Mouse (Mus musculus) myocyte (in vitro differentiated cells): ENCODE results near the gene Gpr156. TPM values are rescaled to one million over a fixed set of nuclear protein-coding genes. Genes with fewer than 3 reads are reported as not detected.
"Not testable (repeated sequence)": the region's sequence is repeated elsewhere in the genome, so short reads cannot be mapped to it uniquely, and the experiment has no call there.

ENCODE experiments used
- H3K27me3 ChIP-seq: one replicate; pipeline ENCODE4 v1.6.1; 2011; ENCODE audit not compliant: control insufficient read depth, insufficient read depth, insufficient read length
- H3K36me3 ChIP-seq: one replicate; pipeline ENCODE4 v1.6.1; 2011; ENCODE audit not compliant: control insufficient read depth, insufficient read depth
- H3K4me2 ChIP-seq: one replicate; pipeline ENCODE4 v1.6.1; 2011; ENCODE audit warnings: low read depth, control low read depth
- H3K4me3 ChIP-seq: one replicate; pipeline ENCODE4 v1.5.1; 2011; ENCODE audit warnings: mild to moderate bottlenecking, control low read depth, moderate library complexity
- H3K79me2 ChIP-seq: one replicate; pipeline ENCODE4 v1.6.1; 2011; ENCODE audit not compliant: control insufficient read depth, insufficient read depth
- H3ac ChIP-seq: one replicate; pipeline ENCODE4 v1.6.1; 2011; ENCODE audit not compliant: control insufficient read depth, insufficient read length
- CEBPB ChIP-seq: IDR thresholded peaks from 2 replicates; pipeline ENCODE4 v1.6.1; 2011; ENCODE audit warnings: mild to moderate bottlenecking, moderate library complexity; ENCODE audit not compliant: poor library complexity, insufficient read depth, severe bottlenecking
- E2F4 ChIP-seq: IDR thresholded peaks from one replicate; pipeline ENCODE4 v1.6.1; 2011; ENCODE audit warnings: mild to moderate bottlenecking, control low read depth, moderate library complexity; ENCODE audit not compliant: insufficient read depth
- MAX ChIP-seq: IDR thresholded peaks from one replicate; pipeline ENCODE4 v1.6.1; 2011; ENCODE audit warnings: low read depth, mild to moderate bottlenecking, control low read depth
- MYOD1 ChIP-seq, 3 experiments: IDR thresholded peaks; one replicate each; pipeline ENCODE4 v1.6.1; 2011; ENCODE audit warnings: control low read depth in 2 of 3, low read depth in 2 of 3, mild to moderate bottlenecking in 2 of 3, moderate library complexity in 1 of 3; ENCODE audit not compliant: insufficient read length in 2 of 3, control insufficient read depth in 1 of 3
- MYOG ChIP-seq, 3 experiments: IDR thresholded peaks; one replicate each; pipeline ENCODE4 v1.6.1; 2011; ENCODE audit warnings: control low read depth in 2 of 3, low read depth in 2 of 3, mild to moderate bottlenecking in 2 of 3; ENCODE audit not compliant: insufficient read length in 2 of 3, control insufficient read depth in 1 of 3, insufficient read depth in 1 of 3
- POLR2A ChIP-seq: IDR thresholded peaks from one replicate; pipeline ENCODE4 v1.6.1; 2011; ENCODE audit warnings: low read depth, mild to moderate bottlenecking, control low read depth, moderate library complexity; ENCODE audit not compliant: insufficient read length
- POLR2AphosphoS2 ChIP-seq: IDR thresholded peaks from one replicate; pipeline ENCODE4 v1.6.1; 2011; ENCODE audit warnings: low read depth, control low read depth; ENCODE audit not compliant: insufficient read length
- REST ChIP-seq: IDR thresholded peaks from one replicate; pipeline ENCODE4 v1.6.1; 2011; ENCODE audit warnings: mild to moderate bottlenecking, control low read depth, moderate library complexity; ENCODE audit not compliant: insufficient read depth, insufficient read length
- SRF ChIP-seq: IDR thresholded peaks from one replicate; pipeline ENCODE4 v1.6.1; 2011; ENCODE audit warnings: low read depth; ENCODE audit not compliant: control insufficient read depth, insufficient read length
- TCF12 ChIP-seq: IDR thresholded peaks from one replicate; pipeline ENCODE4 v1.6.1; 2011; ENCODE audit warnings: mild to moderate bottlenecking, control low read depth; ENCODE audit not compliant: poor library complexity, insufficient read depth, severe bottlenecking
- TCF3 ChIP-seq: IDR thresholded peaks from one replicate; pipeline ENCODE4 v1.6.1; 2011; ENCODE audit warnings: low read depth, control low read depth; ENCODE audit not compliant: insufficient read length
- USF1 ChIP-seq: IDR thresholded peaks from one replicate; pipeline ENCODE4 v1.6.1; 2011; ENCODE audit warnings: low read depth, mild to moderate bottlenecking, control low read depth, moderate library complexity
- polyA plus RNA-seq: library from polyadenylated mRNA; unstranded; fragments of >200 nt; fragmentation: generic; extraction: Trizol; gene quantifications from one replicate; pipeline ENCODE4 v1.2.1, GENCODE M21; 2012; ENCODE audit warnings: missing spikeins

Gpr156 gene
- polyA plus RNA-seq, 1 experiment: 0.06 TPM

DNA sequence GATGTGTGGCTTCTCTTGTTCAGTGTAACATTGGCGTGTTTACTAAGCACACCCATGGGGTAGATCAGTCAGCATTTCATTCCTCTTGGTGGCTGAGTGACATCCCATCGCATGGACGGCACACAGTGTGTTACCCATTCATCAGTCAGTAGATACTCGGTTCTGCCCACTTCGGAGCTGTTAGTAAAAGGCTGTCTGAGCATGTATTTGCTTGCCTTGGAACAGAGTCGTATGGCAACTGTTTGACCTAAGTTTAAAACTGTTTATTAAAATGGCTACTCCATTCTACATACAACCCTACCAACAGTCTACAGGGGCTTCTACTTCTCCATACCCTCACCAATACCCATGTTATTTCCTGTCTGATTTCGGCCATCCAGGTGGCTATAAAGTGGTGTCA, 50.6 kb downstream of the Gpr156 start:
- no peaks in the 10 kb centered on the region for H3K36me3 ChIP-seq
- TF ChIP-seq MAX (no peak), SRF (no peak), POLR2AphosphoS2 (no peak), MYOD1 (IDR thresholded peaks at IDR 0.05; ENCODE audit: control insufficient read depth in 1 of 3, insufficient read length in 2 of 3, low read depth in 2 of 3) (no peak), TCF3 (no peak), CEBPB (no peak), REST (no peak), TCF12 (no peak)
- no peak overlapping the region for H3K4me3 ChIP-seq
- H3K79me2 ChIP-seq: no peaks in the 10 kb centered on the region
- no peak overlapping the region for H3ac ChIP-seq
- H3K4me2 ChIP-seq: no peak overlapping the region
- H3K27me3 ChIP-seq: no peaks in the 10 kb centered on the region

DNA sequence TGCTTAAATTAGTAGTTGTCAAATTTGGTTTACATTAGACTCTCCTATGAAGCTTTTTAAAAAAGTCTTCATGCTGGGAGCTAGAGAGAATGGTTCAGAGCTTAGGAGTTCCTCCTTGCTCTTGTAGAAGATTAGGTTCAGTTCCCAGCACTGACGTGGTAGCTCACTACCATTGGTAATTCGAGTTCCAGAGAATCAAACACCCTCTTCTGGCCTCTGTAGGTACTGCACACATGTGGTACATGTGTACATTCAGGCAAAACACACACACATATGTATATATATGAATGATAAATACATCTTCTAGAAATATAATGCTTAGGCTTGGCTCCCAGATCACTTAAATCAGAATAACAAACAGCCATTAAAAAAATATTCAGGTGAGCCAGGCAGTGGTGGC, 51.1 kb downstream of the Gpr156 start:
- no peak for TF ChIP-seq MAX
- no peak for TF ChIP-seq USF1
- no peak for TF ChIP-seq E2F4
- no peak for TF ChIP-seq MYOG (IDR thresholded peaks at IDR 0.05; ENCODE audit: control insufficient read depth in 1 of 3, insufficient read depth in 1 of 3, insufficient read length in 2 of 3, low read depth in 2 of 3)
- TF ChIP-seq SRF: no peak
- no peak for TF ChIP-seq REST
- no peak for TF ChIP-seq TCF3
- TF ChIP-seq POLR2A: no peak
- TF ChIP-seq POLR2AphosphoS2: no peak
- TF ChIP-seq TCF12: no peak
- TF ChIP-seq CEBPB: no peak
- no peaks in the 10 kb centered on the region for H3K36me3 ChIP-seq
- no peak overlapping the region for H3K4me3 ChIP-seq
- no peaks in the 10 kb centered on the region for H3K79me2 ChIP-seq
- H3ac ChIP-seq: no peak overlapping the region
- no peak overlapping the region for H3K4me2 ChIP-seq
- H3K27me3 ChIP-seq: no peaks in the 10 kb centered on the region

DNA sequence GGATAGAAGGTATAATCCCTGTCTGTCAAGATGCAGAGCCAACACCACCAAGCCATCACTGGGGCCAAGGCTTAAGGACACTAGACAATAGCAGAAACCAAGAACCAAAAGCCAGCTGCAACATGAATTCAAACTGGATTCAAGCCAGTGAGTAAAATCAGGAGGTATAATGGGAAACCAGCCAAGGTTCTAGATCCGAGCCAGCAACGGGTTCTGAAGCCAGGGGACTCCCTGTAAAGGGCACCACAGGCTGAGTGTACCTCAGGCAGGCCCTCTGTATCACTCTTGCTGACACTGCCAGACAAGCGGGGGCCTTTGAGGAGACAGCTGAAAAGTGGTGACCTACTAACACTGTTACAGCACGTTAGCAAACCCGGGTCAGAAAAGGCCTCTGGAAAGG, 55.2 kb downstream of the Gpr156 start:
- H3K4me2 ChIP-seq: no peak overlapping the region
- H3K27me3 ChIP-seq: no peaks in the 10 kb centered on the region
- H3K4me3 ChIP-seq: no peak overlapping the region
- H3K36me3 ChIP-seq: no peaks in the 10 kb centered on the region
- no peaks in the 10 kb centered on the region for H3K79me2 ChIP-seq
- no peak overlapping the region for H3ac ChIP-seq
- TF ChIP-seq MAX (no peak), MYOG (IDR thresholded peaks at IDR 0.05; ENCODE audit: control insufficient read depth in 1 of 3, insufficient read depth in 1 of 3, insufficient read length in 2 of 3, low read depth in 2 of 3) (no peak), TCF3 (no peak), REST (no peak), MYOD1 (IDR thresholded peaks at IDR 0.05; ENCODE audit: control insufficient read depth in 1 of 3, insufficient read length in 2 of 3, low read depth in 2 of 3) (no peak), USF1 (no peak), SRF (no peak), E2F4 (no peak), POLR2A (no peak), POLR2AphosphoS2 (no peak), TCF12 (no peak), CEBPB (no peak)

DNA sequence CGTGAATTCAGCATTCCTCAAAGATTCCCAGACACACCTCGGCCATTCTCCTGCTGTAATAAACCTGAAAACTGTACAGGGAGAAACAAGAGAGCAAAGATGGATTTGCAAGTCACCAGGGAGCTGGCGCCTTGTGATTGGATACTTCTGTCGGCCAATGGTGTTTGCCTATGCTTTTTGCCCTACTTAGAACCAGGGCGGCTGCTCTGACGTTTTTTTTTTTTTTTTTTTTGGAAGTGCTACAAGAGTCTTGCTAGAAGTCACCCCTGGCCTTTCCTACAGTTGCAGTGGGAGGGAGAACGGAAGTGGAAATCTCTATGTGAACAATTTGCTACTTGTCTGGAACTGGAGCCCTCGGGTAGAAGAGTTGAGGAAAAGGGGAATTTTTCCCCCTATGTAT, 56.1 kb downstream of the Gpr156 start:
- TF ChIP-seq MAX (no peak), REST (no peak), CEBPB (no peak), SRF (no peak), POLR2AphosphoS2 (no peak), MYOG (IDR thresholded peaks at IDR 0.05; ENCODE audit: control insufficient read depth in 1 of 3, insufficient read depth in 1 of 3, insufficient read length in 2 of 3, low read depth in 2 of 3) (no peak), MYOD1 (IDR thresholded peaks at IDR 0.05; ENCODE audit: control insufficient read depth in 1 of 3, insufficient read length in 2 of 3, low read depth in 2 of 3) (no peak), TCF3 (no peak), E2F4 (no peak), USF1 (no peak), TCF12 (no peak), POLR2A (no peak)
- no peak overlapping the region for H3K4me3 ChIP-seq
- H3ac ChIP-seq: no peak overlapping the region
- H3K27me3 ChIP-seq: no peaks in the 10 kb centered on the region
- H3K79me2 ChIP-seq: no peaks in the 10 kb centered on the region
- H3K36me3 ChIP-seq: no peaks in the 10 kb centered on the region
- H3K4me2 ChIP-seq: no peak overlapping the region

DNA sequence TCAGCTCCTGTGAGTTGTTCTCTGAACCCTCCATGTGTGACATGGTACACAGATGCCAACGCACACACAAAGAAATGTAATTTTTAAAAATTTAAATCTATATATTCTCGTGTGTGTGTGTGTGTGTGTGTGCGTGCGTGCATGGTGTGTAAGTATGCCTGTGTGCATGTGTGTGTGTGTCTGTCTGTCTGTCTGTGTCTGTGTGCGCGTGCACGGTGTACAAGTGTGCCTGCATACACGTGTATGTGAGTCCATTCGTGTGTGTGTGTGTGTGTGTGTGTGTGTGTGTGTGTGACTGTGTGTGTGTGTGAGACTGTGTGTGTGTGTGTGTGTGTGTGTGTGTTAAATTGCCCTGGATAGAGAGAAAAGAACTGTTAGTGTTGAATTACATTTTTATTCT, 56.9 kb downstream of the Gpr156 start:
- not testable (repeated sequence) for H3K4me2 ChIP-seq, H3ac ChIP-seq, H3K79me2 ChIP-seq, H3K36me3 ChIP-seq, H3K4me3 ChIP-seq, H3K27me3 ChIP-seq
